In genomic region chr13:110444335-110444734, GRCm38 (mm10) we compare ENCODE assay signal across 27 mouse cellular contexts. TPM values are rescaled to one million over a fixed set of nuclear protein-coding genes. Genes with fewer than 3 reads are reported as not detected.
DNase-seq lines count a peak whose midpoint lies in the region; ATAC-seq and TF ChIP-seq lines count a peak whose summit lies in the region.
"Had no signal": no experiment of that assay in that cellular context is flagged by ENCODE, and none has a peak within 500 bp of the region (broad histone marks: within the 10 kb centered on the region; RNA-seq: fewer than 3 reads in every experiment).

No protein-coding gene starts in this region.

- no peaks in the 10 kb centered on the region for H3K27me3 ChIP-seq in kidney, embryonic 15.5 days
- H3K27me3 ChIP-seq in lung, postnatal 0 days (replicated peaks; ENCODE audit: insufficient read depth, low read length): no peaks in the 10 kb centered on the region
- H3K27me3 ChIP-seq: forebrain, embryonic 13.5 days; heart, embryonic 12.5 days; limb, embryonic 13.5 days; neural tube, embryonic 15.5 days had no signal

- ATAC-seq in frontal cortex, adult (ENCODE audit: low TSS enrichment): peak; percentile 28
- no peak for ATAC-seq in kidney, embryonic 15.5 days (replicated peaks; ENCODE audit: low FRiP score)
- no peak for ATAC-seq in lung, postnatal 0 days
- ATAC-seq: forebrain, embryonic 13.5 days; hindbrain, embryonic 16.5 days; midbrain, embryonic 15.5 days had no signal

- H3K4me1 ChIP-seq in kidney, embryonic 15.5 days: peaks cover 9% of the 10 kb centered on the region
- no peaks in the 10 kb centered on the region for H3K4me1 ChIP-seq in lung, postnatal 0 days (ENCODE audit: insufficient read depth, low read depth, low read length)
- H3K4me1 ChIP-seq: midbrain, embryonic 15.5 days; neural tube, embryonic 15.5 days had no signal

- no peak for TF ChIP-seq EP300 in lung, postnatal 0 days (IDR thresholded peaks at IDR 0.05)

- no peak for TF ChIP-seq CTCF in lung, postnatal 0 days (IDR thresholded peaks at IDR 0.05)

- WGBS in kidney, embryonic 15.5 days: 72% methylated on average over 4 of the region's 4 CpGs
- WGBS in lung, postnatal 0 days: 49% methylated on average over 4 of the region's 4 CpGs

- H3K27ac ChIP-seq in kidney, embryonic 15.5 days: 0 out of 2 replicates have a peak overlapping the region, but pooled peaks have one; percentile 3
- H3K27ac ChIP-seq in lung, postnatal 0 days (ENCODE audit: low read length): no peak overlapping the region
- H3K27ac ChIP-seq: forebrain, embryonic 13.5 days; layer of hippocampus, adult 2 months; limb, embryonic 13.5 days; midbrain, embryonic 15.5 days; neural tube, embryonic 15.5 days had no signal

- no peak for DNase-seq in frontal cortex, postnatal 14 days (ENCODE audit: low spot score in 2 of 2)
- DNase-seq in kidney, postnatal 36 days: no peak
- peak; percentile 6 for DNase-seq in lung, postnatal 36 days
- no peak for DNase-seq in lung, postnatal 0 days (ENCODE audit: low spot score)
- no peak for DNase-seq in right cerebral cortex, adult 2 months (ENCODE audit: low spot score in 2 of 2)
- DNase-seq: adrenal gland, adult 8-10 months; cerebellum, adult 11 months; cerebellum, adult 9-10 months; cerebellum, postnatal 36 days; gastrocnemius, adult 2 months; gastrocnemius, postnatal 36 days; retina, postnatal 1 day; spleen, adult 18-20 months; thymus, postnatal 14 days had no signal

- no peak overlapping the region for H3K4me3 ChIP-seq in kidney, embryonic 15.5 days (replicated peaks)
- no peak overlapping the region for H3K4me3 ChIP-seq in lung, postnatal 0 days (ENCODE audit: low read depth, low read length)
- H3K4me3 ChIP-seq: forebrain, embryonic 13.5 days; gastrocnemius, adult 2 months; heart, embryonic 12.5 days; layer of hippocampus, adult 2 months; left cerebral cortex, adult 2 months; limb, embryonic 13.5 days; midbrain, embryonic 10.5 days; midbrain, embryonic 15.5 days; neural tube, embryonic 15.5 days had no signal

- H3K4me2 ChIP-seq in kidney, embryonic 15.5 days: no peak overlapping the region
- H3K4me2 ChIP-seq in lung, postnatal 0 days (replicated peaks; ENCODE audit: low read depth, low read length): no peak overlapping the region
- H3K4me2 ChIP-seq: forebrain, embryonic 13.5 days; limb, embryonic 13.5 days; liver, embryonic 11.5 days; midbrain, embryonic 15.5 days; neural tube, embryonic 15.5 days had no signal

- H3K9me3 ChIP-seq in kidney, embryonic 15.5 days (replicated peaks): no peaks in the 10 kb centered on the region
- H3K9me3 ChIP-seq in lung, postnatal 0 days (ENCODE audit: low read length): no peaks in the 10 kb centered on the region
- H3K9me3 ChIP-seq: forebrain, embryonic 13.5 days; heart, embryonic 12.5 days; limb, embryonic 13.5 days; midbrain, embryonic 10.5 days; midbrain, embryonic 15.5 days; neural tube, embryonic 15.5 days had no signal

- H3K9ac ChIP-seq in kidney, embryonic 15.5 days: no peak overlapping the region
- H3K9ac ChIP-seq in lung, postnatal 0 days (replicated peaks; ENCODE audit: low read depth): no peak overlapping the region
- H3K9ac ChIP-seq: forebrain, embryonic 13.5 days; heart, embryonic 12.5 days; limb, embryonic 13.5 days; midbrain, embryonic 15.5 days; neural tube, embryonic 15.5 days had no signal

- no peaks in the 10 kb centered on the region for H3K36me3 ChIP-seq in kidney, embryonic 15.5 days
- no peaks in the 10 kb centered on the region for H3K36me3 ChIP-seq in lung, postnatal 0 days (ENCODE audit: insufficient read depth, low read length)
- H3K36me3 ChIP-seq: G1E; heart, embryonic 12.5 days; limb, embryonic 13.5 days; midbrain, embryonic 10.5 days; midbrain, embryonic 15.5 days; neural tube, embryonic 15.5 days had no signal

RNA-seq across cellular contexts. Expression of gene Plk2, which starts 49.5 kb away (rescaled TPM):
- polyA plus RNA-seq in kidney, embryonic 15.5 days (2015; fragmentation: Nextera tagmentation; extraction: Ambion mirVana): 83.9 and 89.1 TPM in 2 replicates
- 103 and 137 TPM in 2 replicates for polyA plus RNA-seq in lung, postnatal 0 days (2015; fragmentation: Nextera tagmentation; extraction: Ambion mirVana)
- polyA plus RNA-seq: G1E had no signal
